Mouse (Mus musculus): ENCODE measurements around the gene Ahsg.

The Ahsg gene

GRCm38 (mm10) chr16:22890683-22891510, at the start of gene Ahsg:
Ahsg (plus strand) TSS chr16:22891277.
- no peak for DNase-seq (ENCODE audit: low read depth, low spot score)

- DNase-seq (ENCODE audit: low read depth, low spot score): no peak
These were observed 48.2 kb upstream of the Ahsg start for GRCm38 (mm10) chr16:22842871-22843270.

- peak; percentile 92 for DNase-seq (ENCODE audit: low read depth, low spot score)
These were observed 46.8 kb upstream of the Ahsg start for GRCm38 (mm10) chr16:22844061-22844801.

GRCm38 (mm10) chr16:22844834-22845233, 46.2 kb upstream of the Ahsg start:
- no peak for DNase-seq (ENCODE audit: low read depth, low spot score)

- no peak for DNase-seq (ENCODE audit: low read depth, low spot score)
These were observed 45.6 kb upstream of the Ahsg start for GRCm38 (mm10) chr16:22845481-22845880.

GRCm38 (mm10) chr16:22847686-22848085, 43.4 kb upstream of the Ahsg start:
- DNase-seq (ENCODE audit: low read depth, low spot score): no peak

GRCm38 (mm10) chr16:22848331-22848730, 42.7 kb upstream of the Ahsg start:
- DNase-seq (ENCODE audit: low read depth, low spot score): no peak

- no peak for DNase-seq (ENCODE audit: low read depth, low spot score)
These were observed 38.4 kb upstream of the Ahsg start for GRCm38 (mm10) chr16:22852709-22853108.

GRCm38 (mm10) chr16:22856773-22857172, 34.3 kb upstream of the Ahsg start:
- DNase-seq (ENCODE audit: low read depth, low spot score): no peak

- peak; percentile 100 for DNase-seq (ENCODE audit: low read depth, low spot score)
These were observed 33.5 kb upstream of the Ahsg start, which contains the start of the genes Tbccd1 and Dnajb11 for GRCm38 (mm10) chr16:22857431-22858113. Tbccd1 (minus strand) TSS chr16:22857669. Dnajb11 (plus strand) TSS chr16:22857845.

- DNase-seq (ENCODE audit: low read depth, low spot score): peak; percentile 16
These were observed 18.7 kb upstream of the Ahsg start for GRCm38 (mm10) chr16:22872397-22872796.

- peak; percentile 57 for DNase-seq (ENCODE audit: low read depth, low spot score)
These were observed 17.7 kb upstream of the Ahsg start for GRCm38 (mm10) chr16:22873369-22873768.

GRCm38 (mm10) chr16:22876218-22877043, 14.6 kb upstream of the Ahsg start:
- peak; percentile 42 for DNase-seq (ENCODE audit: low read depth, low spot score)

GRCm38 (mm10) chr16:22877660-22878390, 13.3 kb upstream of the Ahsg start:
- DNase-seq (ENCODE audit: low read depth, low spot score): peak; percentile 53

GRCm38 (mm10) chr16:22878716-22879115, 12.4 kb upstream of the Ahsg start:
- no peak for DNase-seq (ENCODE audit: low read depth, low spot score)

GRCm38 (mm10) chr16:22879945-22880595, 11.0 kb upstream of the Ahsg start:
- DNase-seq (ENCODE audit: low read depth, low spot score): no peak

GRCm38 (mm10) chr16:22880900-22881299, 10.2 kb upstream of the Ahsg start:
- DNase-seq (ENCODE audit: low read depth, low spot score): no peak

GRCm38 (mm10) chr16:22881487-22881886, 9.6 kb upstream of the Ahsg start:
- no peak for DNase-seq (ENCODE audit: low read depth, low spot score)

GRCm38 (mm10) chr16:22883441-22883840, 7.6 kb upstream of the Ahsg start:
- no peak for DNase-seq (ENCODE audit: low read depth, low spot score)

- no peak for DNase-seq (ENCODE audit: low read depth, low spot score)
These were observed 5.7 kb upstream of the Ahsg start for GRCm38 (mm10) chr16:22885356-22885755.
